Mouse (Mus musculus) stomach, adult 2 months (tissue): ENCODE measurements around the gene Vmn1r103. TPM values are rescaled to one million over a fixed set of nuclear protein-coding genes. Genes with fewer than 3 reads are reported as not detected.

Source experiments
- polyA plus RNA-seq: library from polyadenylated mRNA; depleted of rRNA; stranded (reverse); fragments of >200 nt; gene quantifications from 2 replicates; pipeline ENCODE4 v1.2.3, GENCODE M21; 2012; rRNA removed

The Vmn1r103 gene
- polyA plus RNA-seq = not detected in 2 replicates

DNA sequence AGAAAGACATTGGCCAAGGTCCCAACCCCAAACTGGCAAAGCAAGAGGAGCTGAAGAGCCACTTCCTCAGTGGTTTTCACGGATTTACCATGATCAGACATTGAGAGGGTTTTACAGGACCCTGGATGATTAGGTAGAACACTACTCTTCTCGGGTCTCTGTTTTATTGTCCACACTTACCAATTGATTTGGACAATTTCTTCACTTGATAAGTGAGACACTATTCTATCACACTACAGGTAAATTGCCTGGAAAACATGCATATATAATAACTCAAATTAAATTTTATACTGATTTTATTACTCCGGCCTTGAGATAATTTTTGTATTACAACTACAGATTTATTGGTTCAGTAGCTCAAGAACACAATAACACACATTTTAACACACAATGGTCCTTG lies at the start of gene Vmn1r103:
TSS of gene Vmn1r103 (minus strand) at position 101 of the 400 bp plus-strand sequence.

DNA sequence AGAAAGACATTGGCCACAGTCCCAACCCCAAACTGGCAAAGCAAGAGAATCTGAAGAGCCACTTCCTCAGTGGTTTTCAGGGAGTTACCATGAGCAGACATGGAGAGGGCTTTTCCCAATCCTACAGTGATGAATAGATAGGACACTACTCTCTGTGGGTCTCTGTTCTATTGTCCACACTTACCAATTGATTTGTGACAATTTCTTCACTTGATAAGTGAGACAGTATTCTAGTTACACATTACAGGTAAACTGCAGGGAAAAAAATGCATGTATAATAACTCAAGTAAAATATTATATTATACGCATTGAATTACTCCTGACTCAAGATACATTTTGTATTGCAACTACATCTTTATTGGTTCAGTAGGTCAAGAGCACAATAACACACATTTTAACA lies 35.3 kb upstream of the Vmn1r103 start, which contains the start of gene Gm5726:
TSS of gene Gm5726 (minus strand) at position 101 of the 400 bp plus-strand sequence.

DNA sequence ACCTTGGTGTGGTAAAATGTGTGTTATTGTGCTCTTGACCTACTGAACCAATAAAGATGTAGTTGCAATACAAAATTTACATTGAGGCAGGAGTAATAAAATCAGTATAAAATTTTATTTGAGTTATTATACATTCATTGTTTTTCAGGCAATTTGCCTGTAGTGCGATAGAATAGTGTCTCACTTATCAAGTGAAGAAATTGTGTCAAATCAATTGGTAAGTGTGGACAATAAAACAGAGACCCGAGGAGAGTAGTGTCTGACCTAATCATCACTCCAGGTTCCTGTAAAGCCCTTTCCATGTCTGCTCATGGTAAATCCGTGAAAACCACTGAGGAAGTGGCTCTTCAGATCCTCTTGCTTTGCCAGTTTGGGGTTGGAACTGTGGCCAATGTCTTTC lies 23.2 kb upstream of the Vmn1r103 start, which contains the start of gene Vmn1r104:
TSS of gene Vmn1r104 (plus strand) at position 301 of the 400 bp plus-strand sequence.

GRCm38 (mm10) chr7:20474825-20475224 lies 35.5 kb downstream of the Vmn1r103 start, which contains the start of gene Gm10670:
TSS of gene Gm10670 (minus strand) at chr7:20474925.

Other genes with a start within 250 kb of the Vmn1r103 start
- gene Gm5890, start 247.7 kb downstream of the Vmn1r103 start, polyA plus RNA-seq = not detected in 2 replicates
- gene Gm4133, start 176.5 kb downstream of the Vmn1r103 start, polyA plus RNA-seq = not detected in 2 replicates
- not detected in 2 replicates for gene Gm5728, start 135.1 kb downstream of the Vmn1r103 start, polyA plus RNA-seq
- gene Vmn1r100, start 92.6 kb downstream of the Vmn1r103 start, polyA plus RNA-seq = not detected in 2 replicates
- gene Vmn1r101, start 67.9 kb downstream of the Vmn1r103 start, polyA plus RNA-seq = not detected in 2 replicates
- gene Gm10670, start 35.6 kb downstream of the Vmn1r103 start, polyA plus RNA-seq = not detected in 2 replicates
- gene Vmn1r104, start 23.3 kb upstream of the Vmn1r103 start, polyA plus RNA-seq = not detected in 2 replicates
- not detected in 2 replicates for gene Gm5726, start 35.2 kb upstream of the Vmn1r103 start, polyA plus RNA-seq
- gene Gm4141, start 65.7 kb upstream of the Vmn1r103 start, polyA plus RNA-seq = not detected in 2 replicates
- gene Gm4513, start 88.5 kb upstream of the Vmn1r103 start, polyA plus RNA-seq = not detected in 2 replicates
- gene Vmn1r107, start 158.4 kb upstream of the Vmn1r103 start, polyA plus RNA-seq = not detected in 2 replicates
- not detected in 2 replicates for gene Vmn1r111, start 192.7 kb upstream of the Vmn1r103 start, polyA plus RNA-seq
- gene Gm10668, start 220.1 kb upstream of the Vmn1r103 start, polyA plus RNA-seq = not detected in 2 replicates